Mouse (Mus musculus) neural tube, embryonic 12.5 days (tissue): ENCODE results near the gene Dag1. TPM values are rescaled to one million over a fixed set of nuclear protein-coding genes. Genes with fewer than 3 reads are reported as not detected.
"Not testable (repeated sequence)": the region's sequence is repeated elsewhere in the genome, so short reads cannot be mapped to it uniquely, and the experiment has no call there.

Experiments
- ATAC-seq: fragments of 200-750 bp; cut with Nextera tagmentation; 2 replicates; pipeline ENCODE4 v1.8.0; 2017; ENCODE audit warnings: low read depth, mild to moderate bottlenecking, moderate TSS enrichment, moderate library complexity; ENCODE audit not compliant: low FRiP score
- H3K27ac ChIP-seq: fragments of 300-500 bp; sonication (generic); 2 replicates; pipeline ENCODE4 v1.5.1; 2016
- H3K27me3 ChIP-seq: fragments of 300-500 bp; sonication (generic); replicated peaks from 2 replicates; pipeline ENCODE4 v1.6.1; 2016; ENCODE audit warnings: mild to moderate bottlenecking
- H3K36me3 ChIP-seq: fragments of 300-500 bp; sonication (generic); 2 replicates; pipeline ENCODE4 v1.6.1; 2016; ENCODE audit warnings: mild to moderate bottlenecking
- H3K4me1 ChIP-seq: fragments of 300-500 bp; sonication (generic); 2 replicates; pipeline ENCODE4 v1.6.1; 2016
- H3K4me2 ChIP-seq: fragments of 300-500 bp; sonication (generic); replicated peaks from 2 replicates; pipeline ENCODE4 v1.6.1; 2016; ENCODE audit warnings: mild to moderate bottlenecking
- H3K4me3 ChIP-seq: fragments of 300-500 bp; sonication (generic); 2 replicates; pipeline ENCODE4 v1.5.1; 2016
- H3K9ac ChIP-seq: fragments of 300-500 bp; sonication (generic); 2 replicates; pipeline ENCODE4 v1.6.1; 2016; ENCODE audit warnings: mild to moderate bottlenecking
- H3K9me3 ChIP-seq: fragments of 300-500 bp; sonication (generic); 2 replicates; pipeline ENCODE4 v1.6.1; 2016; ENCODE audit warnings: mild to moderate bottlenecking
- WGBS: fragments of 180-500 bp; shearing (Covaris S2); methylation state at CpG from one replicate; pipeline ENCODE4 v1.1.7; 2016; 5-methylcytosine and 5-hydroxymethylcytosine counted together
- polyA plus RNA-seq: library from polyadenylated mRNA; unstranded; fragments of >200 nt; fragmentation: Nextera tagmentation; extraction: Ambion mirVana; gene quantifications from 2 replicates; pipeline ENCODE4 v1.2.1, GENCODE M21; 2016

The Dag1 gene
- polyA plus RNA-seq, 1 experiment from 2014 or later, result 63.4 TPM

DNA sequence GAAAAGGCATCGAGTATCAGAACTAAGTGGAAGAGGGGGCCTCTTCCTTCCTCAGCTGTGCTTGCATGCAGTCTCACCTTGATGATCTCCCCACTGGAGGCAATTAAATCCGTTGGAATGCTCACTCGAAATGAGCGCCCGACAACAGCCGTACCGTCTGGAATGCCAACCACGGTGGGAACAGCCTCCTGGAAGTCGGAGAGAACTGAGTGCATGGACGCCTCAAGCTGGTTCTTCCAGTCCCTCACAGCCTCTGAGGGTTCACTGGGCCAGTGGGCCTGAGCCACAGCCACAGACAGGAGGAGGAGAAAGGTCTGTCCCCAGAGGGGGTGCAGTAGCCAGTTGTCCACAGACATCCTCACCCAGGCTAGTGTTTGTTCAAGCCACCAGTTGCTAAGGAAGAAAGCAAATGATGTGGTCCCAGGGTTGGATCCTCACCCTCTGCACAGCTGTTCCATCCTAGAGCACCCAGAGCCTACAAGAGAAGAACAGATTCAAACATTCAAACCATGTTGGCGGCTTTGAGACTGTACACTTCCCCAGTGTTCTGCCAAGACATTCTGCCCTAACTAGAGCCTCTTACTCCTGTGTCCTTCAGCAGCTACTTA is 45.7 kb downstream of the Dag1 start:
- H3K27me3 ChIP-seq, result no peaks in the 10 kb centered on the region
- no peak overlapping the region for H3K4me3 ChIP-seq
- H3K36me3 ChIP-seq, result peaks cover 21% of the 10 kb centered on the region
- H3K4me1 ChIP-seq, result peaks cover 11% of the 10 kb centered on the region; the same call in 1 of the 2 replicates
- ATAC-seq, result no peak
- no peak overlapping the region for H3K4me2 ChIP-seq
- 79% methylated on average over 11 of the region's 11 CpGs for WGBS
- no peaks in the 10 kb centered on the region for H3K9me3 ChIP-seq
- H3K27ac ChIP-seq, result no peak overlapping the region
- no peak overlapping the region for H3K9ac ChIP-seq

DNA sequence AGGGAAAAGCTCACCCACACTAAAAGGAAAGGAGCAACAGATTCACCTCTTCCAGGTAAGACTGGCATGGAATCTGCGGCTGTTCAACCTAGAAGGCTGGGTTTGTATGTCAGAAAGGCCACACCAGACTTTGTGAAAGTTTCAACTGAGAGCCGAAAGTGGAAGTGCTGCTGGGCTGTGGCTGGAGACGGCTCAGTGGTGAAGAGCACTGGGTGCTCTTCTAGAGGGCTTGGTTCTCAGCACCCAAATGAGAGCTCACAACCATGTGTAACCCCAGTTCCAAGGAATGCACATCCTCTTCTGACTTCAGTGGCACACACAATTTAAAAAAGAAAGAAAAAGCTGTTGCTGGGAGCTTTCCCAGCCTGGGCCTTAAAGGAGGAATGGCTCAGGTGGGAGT is 46.4 kb downstream of the Dag1 start:
- WGBS, result 95% methylated on average over 3 of the region's 3 CpGs
- no peaks in the 10 kb centered on the region for H3K27me3 ChIP-seq
- H3K9ac ChIP-seq, result no peak overlapping the region
- no peak for ATAC-seq
- H3K4me2 ChIP-seq, result no peak overlapping the region
- H3K9me3 ChIP-seq, result no peaks in the 10 kb centered on the region
- H3K4me1 ChIP-seq, result peaks cover 16% of the 10 kb centered on the region
- H3K4me3 ChIP-seq, result no peak overlapping the region
- H3K27ac ChIP-seq, result no peak overlapping the region
- H3K36me3 ChIP-seq, result peaks cover 21% of the 10 kb centered on the region

DNA sequence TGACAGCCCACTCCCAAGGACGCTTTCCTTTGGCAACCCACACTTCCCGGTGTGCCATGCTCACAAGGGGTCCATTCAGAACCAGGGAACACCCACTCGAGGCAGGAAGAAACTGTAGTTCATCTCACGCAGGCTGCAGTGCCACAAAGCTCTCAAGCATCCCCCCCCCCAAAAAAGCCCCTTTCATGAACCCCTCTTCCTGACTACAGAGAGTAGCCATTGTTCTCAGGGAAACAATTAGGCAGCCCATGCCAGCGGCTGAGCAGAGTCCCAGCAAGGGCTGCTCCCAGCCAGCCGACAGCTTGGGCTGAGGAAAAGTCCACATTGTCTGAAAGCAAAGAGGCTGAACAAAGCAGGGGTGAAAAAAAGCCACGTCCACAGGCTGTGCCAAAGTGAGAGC is 50.7 kb downstream of the Dag1 start:
- 19% methylated on average over 7 of the region's 7 CpGs for WGBS
- Histone ChIP-seq H3K36me3 (peaks cover 37% of the 10 kb centered on the region), H3K9ac (no peak overlapping the region; the same call in 1 of the 2 replicates), H3K4me1 (peaks cover 19% of the 10 kb centered on the region), H3K4me3 (no peak overlapping the region), H3K27me3 (no peaks in the 10 kb centered on the region), H3K4me2 (peak overlapping the region; percentile 31; the same call in 1 of the 2 replicates), H3K27ac (no peak overlapping the region), H3K9me3 (no peaks in the 10 kb centered on the region)
- ATAC-seq, result peak; percentile 68; the same call in 1 of the 2 replicates

DNA sequence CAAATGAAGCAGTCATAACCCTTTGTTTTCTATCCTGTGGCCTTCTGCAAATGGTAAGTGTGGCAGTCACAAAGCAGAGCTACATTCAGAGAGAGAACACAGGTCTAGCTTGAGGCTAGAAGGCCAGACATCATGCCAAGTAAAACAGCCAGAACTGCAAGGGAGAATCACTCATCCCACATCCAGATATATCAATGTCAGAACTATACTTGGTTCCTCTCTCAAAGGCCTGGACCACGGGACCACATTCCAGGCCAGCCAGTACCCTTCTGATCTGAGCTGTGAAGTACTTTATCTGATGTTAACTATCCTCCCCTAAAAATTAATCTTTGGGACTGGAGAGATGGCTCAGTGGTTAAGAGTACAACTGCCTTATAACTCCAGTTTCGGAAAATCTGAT is 51.3 kb downstream of the Dag1 start:
- no peak overlapping the region for H3K27ac ChIP-seq
- 93% methylated on average over 2 of the region's 2 CpGs for WGBS
- peaks cover 37% of the 10 kb centered on the region for H3K36me3 ChIP-seq
- H3K4me3 ChIP-seq, result no peak overlapping the region
- H3K27me3 ChIP-seq, result no peaks in the 10 kb centered on the region
- no peak for ATAC-seq
- peaks cover 19% of the 10 kb centered on the region for H3K4me1 ChIP-seq
- no peak overlapping the region for H3K9ac ChIP-seq
- no peak overlapping the region for H3K4me2 ChIP-seq
- no peaks in the 10 kb centered on the region for H3K9me3 ChIP-seq

DNA sequence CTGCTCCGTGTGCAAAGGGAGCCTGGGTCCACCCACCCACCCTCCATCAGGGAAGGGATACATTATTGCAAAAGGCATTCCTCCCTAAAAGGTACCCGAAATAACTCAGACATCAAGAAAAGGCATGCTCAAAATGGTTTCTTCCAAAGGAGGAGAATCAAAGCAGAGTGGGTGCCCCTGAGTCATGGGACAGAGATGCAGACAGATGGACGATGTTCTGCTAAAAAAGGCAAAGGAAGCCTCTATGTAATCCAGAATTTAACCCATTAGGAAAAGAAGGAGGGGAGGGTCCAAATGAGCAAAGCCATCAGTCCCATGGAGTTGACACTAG is 58.2 kb downstream of the Dag1 start:
- Histone ChIP-seq H3K9me3 (no peaks in the 10 kb centered on the region), H3K9ac (no peak overlapping the region), H3K27me3 (no peaks in the 10 kb centered on the region), H3K4me3 (no peak overlapping the region), H3K4me2 (no peak overlapping the region), H3K36me3 (peaks cover 34% of the 10 kb centered on the region), H3K27ac (no peak overlapping the region), H3K4me1 (peaks cover 14% of the 10 kb centered on the region)
- WGBS, result 76% methylated on average over 3 of the region's 3 CpGs
- no peak for ATAC-seq

DNA sequence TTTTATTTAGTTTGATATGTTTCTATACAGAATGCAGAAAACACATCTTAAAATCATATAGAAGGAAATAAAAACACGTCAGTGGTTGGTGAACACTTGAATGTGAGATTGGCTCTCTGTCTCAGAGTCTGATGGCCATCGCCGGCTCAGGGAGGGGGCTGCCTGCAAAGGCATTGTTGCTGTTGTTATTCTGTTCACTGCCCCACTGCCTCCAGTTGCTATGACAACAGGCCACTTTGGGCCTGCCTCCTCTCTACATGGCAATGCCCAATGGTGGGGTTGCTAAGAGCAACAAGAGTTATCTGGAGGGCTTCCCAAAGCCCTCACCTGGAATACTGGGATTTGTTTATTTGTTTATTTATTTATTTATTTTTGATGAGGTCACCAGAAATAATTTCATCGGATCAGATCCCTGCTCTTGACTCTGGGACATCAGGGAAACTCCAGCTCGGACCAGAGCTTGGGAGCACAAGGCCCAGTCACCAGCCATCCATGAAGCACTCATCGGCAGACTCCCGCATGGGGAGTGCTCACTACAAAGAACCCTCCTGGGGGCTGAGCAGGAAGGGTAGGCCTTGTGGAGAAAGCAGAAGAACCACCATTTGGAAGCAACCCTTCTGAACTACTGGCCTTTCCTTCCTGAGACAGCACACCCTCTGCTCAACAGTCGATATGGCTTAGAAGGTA is 58.7 kb downstream of the Dag1 start:
- ATAC-seq, result peak; percentile 59; the same call in 1 of the 2 replicates
- no peak overlapping the region for H3K4me3 ChIP-seq
- H3K4me1 ChIP-seq, result peaks cover 14% of the 10 kb centered on the region
- H3K9me3 ChIP-seq, result no peaks in the 10 kb centered on the region
- H3K36me3 ChIP-seq, result peaks cover 34% of the 10 kb centered on the region
- 52% methylated on average over 8 of the region's 8 CpGs for WGBS
- H3K27ac ChIP-seq, result no peak overlapping the region
- no peaks in the 10 kb centered on the region for H3K27me3 ChIP-seq
- H3K4me2 ChIP-seq, result no peak overlapping the region
- H3K9ac ChIP-seq, result no peak overlapping the region

DNA sequence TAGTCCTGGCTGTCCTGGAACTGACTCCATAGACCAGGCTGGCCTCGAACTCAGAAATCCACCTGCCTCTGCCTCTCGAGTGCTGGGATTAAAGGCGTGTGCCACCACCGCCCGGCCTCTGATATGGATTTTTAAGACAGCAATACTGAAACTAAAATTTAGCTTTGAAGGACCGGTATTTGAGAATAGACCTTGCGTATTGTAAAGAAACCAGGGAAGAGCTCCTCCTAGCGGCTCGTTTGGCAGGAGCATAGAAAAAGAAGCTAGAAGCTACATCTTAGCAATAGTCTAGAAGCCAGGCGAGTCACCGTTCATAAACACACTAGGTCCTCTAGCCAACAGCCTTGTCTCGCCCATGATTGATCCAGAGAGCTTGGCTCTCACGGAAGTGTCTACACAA is 60.7 kb downstream of the Dag1 start:
- Histone ChIP-seq H3K27me3 (no peaks in the 10 kb centered on the region), H3K9me3 (no peaks in the 10 kb centered on the region), H3K9ac (no peak overlapping the region), H3K27ac (no peak overlapping the region), H3K4me1 (peaks cover 14% of the 10 kb centered on the region), H3K36me3 (peaks cover 17% of the 10 kb centered on the region), H3K4me2 (no peak overlapping the region), H3K4me3 (no peak overlapping the region)
- ATAC-seq, result no peak
- WGBS, result 49% methylated on average over 13 of the region's 13 CpGs

DNA sequence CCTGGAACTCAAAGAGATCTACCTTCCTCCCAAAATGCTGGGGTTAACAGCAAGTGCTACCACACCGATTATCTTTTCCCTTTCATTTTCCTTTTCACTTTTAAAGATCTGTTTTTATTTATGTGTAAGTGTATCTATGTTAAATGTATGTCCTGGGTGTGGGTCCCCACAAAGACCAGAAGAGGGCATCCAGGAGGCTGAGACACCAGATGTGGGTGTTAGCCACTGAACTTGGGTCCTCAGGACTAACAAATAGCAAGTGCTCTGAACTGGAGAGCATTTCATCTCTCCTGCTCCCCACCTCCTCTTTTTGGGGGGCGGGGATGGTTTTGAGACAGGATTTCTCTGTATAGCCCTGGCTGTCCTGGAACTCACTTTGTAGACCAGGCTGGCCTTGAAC is 61.6 kb downstream of the Dag1 start:
- H3K27me3 ChIP-seq, result no peaks in the 10 kb centered on the region
- WGBS, result 90% methylated on average over 2 of the region's 2 CpGs
- no peak overlapping the region for H3K4me3 ChIP-seq
- H3K27ac ChIP-seq, result no peak overlapping the region
- H3K36me3 ChIP-seq, result peaks cover 8% of the 10 kb centered on the region
- H3K4me2 ChIP-seq, result no peak overlapping the region
- H3K4me1 ChIP-seq, result peaks cover 19% of the 10 kb centered on the region
- no peak for ATAC-seq
- H3K9ac ChIP-seq, result no peak overlapping the region
- H3K9me3 ChIP-seq, result no peaks in the 10 kb centered on the region

DNA sequence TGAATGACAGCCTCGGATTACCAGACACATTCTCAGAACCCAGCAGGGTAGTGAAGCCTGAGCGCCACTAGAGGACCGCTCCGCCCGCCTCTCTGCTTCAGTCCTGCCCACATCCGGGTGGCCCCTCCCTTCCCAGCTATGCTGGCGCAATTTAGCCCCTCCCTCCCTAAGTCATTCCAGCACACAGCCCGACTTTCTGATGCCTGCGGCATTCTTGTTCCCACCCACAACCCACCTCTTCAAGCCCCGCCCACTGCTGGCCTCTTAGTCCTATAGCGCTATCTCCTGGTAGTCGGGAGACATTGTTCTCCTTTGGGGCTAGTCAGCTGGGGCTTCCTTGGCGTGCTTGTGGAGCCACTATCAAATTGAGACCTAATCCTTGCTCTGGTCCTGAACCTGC is 62.6 kb downstream of the Dag1 start:
- WGBS, result under 1% methylated on average over 13 of the region's 13 CpGs
- peak; percentile 87 for ATAC-seq
- Histone ChIP-seq H3K4me2 (peak overlapping the region; percentile 48), H3K4me3 (0 out of 2 replicates have a peak overlapping the region, but pooled peaks have one; percentile 13), H3K36me3 (peaks cover under 1% of the 10 kb centered on the region; the same call in 1 of the 2 replicates), H3K9ac (no peak overlapping the region), H3K9me3 (no peaks in the 10 kb centered on the region), H3K27ac (no peak overlapping the region), H3K27me3 (no peaks in the 10 kb centered on the region), H3K4me1 (peaks cover 20% of the 10 kb centered on the region)

DNA sequence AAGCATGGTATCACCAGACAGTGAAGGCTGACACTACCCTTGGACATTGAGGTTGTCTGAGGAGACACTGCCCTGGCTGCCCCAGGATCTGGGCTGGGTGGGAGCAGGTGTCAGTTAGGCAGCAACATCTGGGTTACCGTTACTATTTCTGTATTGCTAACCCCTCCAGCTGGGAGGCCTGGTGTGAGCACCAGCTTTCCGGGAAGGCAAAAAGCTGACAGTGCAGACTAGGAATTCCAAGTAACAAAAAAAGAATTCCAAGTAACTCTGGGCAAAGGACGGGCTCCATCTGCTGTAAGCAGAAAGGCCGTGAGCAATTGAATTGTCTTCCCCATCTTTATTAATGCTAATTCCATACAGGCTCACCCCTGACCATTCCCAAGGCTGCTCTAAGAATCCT is 65.1 kb downstream of the Dag1 start:
- no peak overlapping the region for H3K9ac ChIP-seq
- 67% methylated on average over 4 of the region's 4 CpGs for WGBS
- ATAC-seq, result no peak
- no peaks in the 10 kb centered on the region for H3K27me3 ChIP-seq
- peaks cover 8% of the 10 kb centered on the region; the same call in 1 of the 2 replicates for H3K4me1 ChIP-seq
- H3K4me3 ChIP-seq, result no peak overlapping the region
- H3K36me3 ChIP-seq, result no peaks in the 10 kb centered on the region
- no peak overlapping the region for H3K27ac ChIP-seq
- H3K4me2 ChIP-seq, result no peak overlapping the region
- no peaks in the 10 kb centered on the region for H3K9me3 ChIP-seq

DNA sequence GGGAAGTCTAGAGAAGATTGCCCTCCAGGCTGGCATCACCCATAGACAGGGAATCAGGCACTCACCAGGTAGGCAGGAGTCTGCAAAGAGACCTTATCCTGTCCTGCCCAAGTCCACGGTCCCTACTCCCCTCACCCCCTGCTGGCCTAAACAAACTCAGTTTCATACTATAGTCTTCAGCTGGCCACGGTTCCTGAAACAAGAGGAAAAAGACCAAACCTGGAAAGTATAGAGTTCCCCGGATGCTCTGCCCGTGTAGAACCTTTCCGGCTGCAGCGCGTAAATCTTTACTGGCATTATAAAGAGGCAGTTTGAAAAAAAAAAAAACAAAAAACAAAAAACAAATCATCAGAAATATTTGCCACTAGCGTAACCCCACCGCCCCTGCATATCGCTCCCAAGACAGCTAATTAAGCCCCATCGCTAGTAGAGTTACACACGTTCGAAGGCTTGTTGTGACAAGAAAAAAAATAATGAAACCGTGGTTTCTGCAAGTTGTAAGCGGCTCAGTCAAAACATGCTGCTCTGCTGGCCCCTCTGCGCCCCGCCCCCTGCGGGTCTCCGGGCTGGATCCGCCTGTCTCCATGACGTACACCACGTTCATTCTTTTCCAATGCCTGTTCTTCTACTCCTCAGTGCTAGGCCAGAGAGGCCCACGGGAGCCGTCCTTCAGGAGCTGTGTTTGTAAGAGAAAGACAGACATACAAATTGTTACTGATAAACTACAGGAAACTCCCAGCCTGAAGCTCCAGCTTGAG is 66.7 kb downstream of the Dag1 start:
- peak overlapping the region; percentile 22 for H3K4me2 ChIP-seq
- no peaks in the 10 kb centered on the region for H3K9me3 ChIP-seq
- H3K4me1 ChIP-seq, result peaks cover 8% of the 10 kb centered on the region; the same call in 1 of the 2 replicates
- H3K9ac ChIP-seq, result 0 out of 2 replicates have a peak overlapping the region, but pooled peaks have one; percentile 14
- H3K27ac ChIP-seq, result no peak overlapping the region
- no peaks in the 10 kb centered on the region for H3K27me3 ChIP-seq
- ATAC-seq, result no peak
- H3K36me3 ChIP-seq, result no peaks in the 10 kb centered on the region
- H3K4me3 ChIP-seq, result no peak overlapping the region
- 39% methylated on average over 24 of the region's 24 CpGs for WGBS

DNA sequence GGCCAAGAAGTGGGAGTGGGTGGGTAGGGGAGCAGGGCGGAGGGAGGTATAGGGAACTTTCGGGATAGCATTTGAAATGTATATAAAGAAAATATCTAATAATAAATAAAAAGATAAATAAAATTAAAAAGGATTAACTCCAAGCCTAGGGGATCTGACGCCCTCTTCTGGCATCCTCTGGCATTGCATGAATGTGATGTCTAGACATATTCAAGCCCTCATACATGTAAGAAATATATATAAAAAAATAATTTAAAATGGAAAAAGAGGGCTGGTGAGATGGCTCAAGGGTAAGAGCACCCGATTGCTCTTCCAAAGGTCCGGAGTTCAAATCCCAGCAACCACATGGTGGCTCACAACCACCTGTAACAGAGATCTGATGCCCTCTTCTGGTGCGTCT is 67.5 kb downstream of the Dag1 start:
- ATAC-seq, result not testable (repeated sequence)

More for the DNA sequence above, 67.5 kb downstream of the Dag1 start:
- not testable (repeated sequence) for H3K9me3 ChIP-seq, H3K36me3 ChIP-seq, H3K4me3 ChIP-seq, H3K4me2 ChIP-seq, H3K27ac ChIP-seq, H3K4me1 ChIP-seq, H3K9ac ChIP-seq, H3K27me3 ChIP-seq
- 70% methylated on average over 6 of the region's 6 CpGs for WGBS
